Mouse (Mus musculus) Patski (cell line): ENCODE data around the gene Spg20. TPM values are rescaled to one million over a fixed set of nuclear protein-coding genes. Genes with fewer than 3 reads are reported as not detected.

Source experiments
- ATAC-seq: fragments of 100-300 bp; one replicate; pipeline ENCODE4 v1.8.0; 2021
- CTCF ChIA-PET: fragments of 350-600 bp; sonication (Branson Sonifier 250); formaldehyde crosslinking; loops from one replicate; lab custom pipeline; 2022; ENCODE audit warnings: inconsistent platforms; lab: Charles Lee
- POLR2A ChIA-PET: fragments of 350-600 bp; sonication (Branson Sonifier 250); formaldehyde crosslinking; loops from one replicate; lab custom pipeline; 2022; ENCODE audit warnings: antibody characterized with exemption, inconsistent platforms; lab: Charles Lee
- DNase-seq: peaks from one replicate; pipeline ENCODE4 v3.0.0-alpha.2; 2011; ENCODE audit warnings: low read depth, low spot score
- H3K27me3 ChIP-seq: fragments of 371-371 bp; one replicate; pipeline ENCODE4 v1.5.1; 2021
- CTCF ChIP-seq: fragments of 100-300 bp; IDR thresholded peaks from one replicate; pipeline ENCODE4 v1.5.1; 2021
- in situ Hi-C: fragments of 300-500 bp; cut with MboI; formaldehyde crosslinking; loops from 3 replicates; pipeline ENCODE4 v1.11.1; 2018; ENCODE audit warnings: low pct_unique_long_range_greater_than_20kb, mixed read lengths
- polyA plus RNA-seq: library from polyadenylated mRNA; unstranded; gene quantifications from one replicate; pipeline ENCODE4 v1.2.3, GENCODE M21; 2021

Spg20 gene
- polyA plus RNA-seq, 1 experiment from 2014 or later = 69.2 TPM

- CTCF ChIA-PET = interaction anchor here (0.6 to 16.3 kb wide), 57 partner anchors 8 to 341 kb away, joined by 3 to 215 read pairs (median 4); partner anchors contain the start of genes Ccdc169, Dclk1 and Sohlh2
- DNase-seq = peak; percentile 13
- in situ Hi-C loops = loop anchor here (5.0 kb wide), 1 partner anchor 336 kb away; no protein-coding TSS in a partner anchor
- H3K27me3 ChIP-seq = no peaks in the 10 kb centered on the region
- TF ChIP-seq CTCF = peak; percentile 58
- ATAC-seq = no peak
- POLR2A ChIA-PET = interaction anchor here (0.7 to 2.6 kb wide), 3 partner anchors 153 to 202 kb away, joined by 3 to 9 read pairs (median 6); no protein-coding TSS in a partner anchor
These were observed 40.9 kb downstream of the Spg20 start for GRCm38 (mm10) chr3:55152673-55153334.

GRCm38 (mm10) chr3:55154163-55154562, 42.3 kb downstream of the Spg20 start:
- no peaks in the 10 kb centered on the region for H3K27me3 ChIP-seq
- DNase-seq = no peak
- ATAC-seq = no peak
- ChIA-PET POLR2A (interaction anchor here (1.5 to 2.6 kb wide), 2 partner anchors 184 to 200 kb away, joined by 4 to 9 read pairs; no protein-coding TSS in a partner anchor), CTCF (interaction anchor here (1.3 to 16.3 kb wide), 11 partner anchors 14 to 203 kb away, joined by 3 to 215 read pairs (median 11); partner anchors contain the start of genes Ccdc169 and Sohlh2)
- in situ Hi-C loops = loop anchor here (5.0 kb wide), 1 partner anchor 337 kb away; no protein-coding TSS in a partner anchor
- no peak for TF ChIP-seq CTCF

- ATAC-seq = no peak
- in situ Hi-C loops = loop anchor here (5.0 kb wide), 1 partner anchor 200 kb away; no protein-coding TSS in a partner anchor
- no peak for TF ChIP-seq CTCF
- ChIA-PET POLR2A (interaction anchor here (0.5 to 0.9 kb wide), 2 partner anchors 28 to 592 kb away, joined by 3 to 4 read pairs; no protein-coding TSS in a partner anchor), CTCF (interaction anchor here (1.1 to 10.5 kb wide), 3 partner anchors 9 to 200 kb away, joined by 3 to 215 read pairs (median 3); no protein-coding TSS in a partner anchor)
- H3K27me3 ChIP-seq = no peaks in the 10 kb centered on the region
- DNase-seq = no peak
These were observed 45.5 kb downstream of the Spg20 start for GRCm38 (mm10) chr3:55157413-55157812.

- ChIA-PET POLR2A (interaction anchor here (0.5 kb wide), 1 partner anchor 802 kb away, joined by 3 read pairs; no protein-coding TSS in a partner anchor), CTCF (interaction anchor here (0.9 to 2.6 kb wide), 3 partner anchors 9 to 193 kb away, joined by 3 to 12 read pairs (median 3); no protein-coding TSS in a partner anchor)
- DNase-seq (no peak), ATAC-seq (peak; percentile 21)
- TF ChIP-seq CTCF = no peak
- in situ Hi-C loops = no loop called here
- no peaks in the 10 kb centered on the region for H3K27me3 ChIP-seq
These were observed 49.2 kb downstream of the Spg20 start for GRCm38 (mm10) chr3:55161144-55161543.

- POLR2A ChIA-PET = no interaction called here
- in situ Hi-C loops = no loop called here
- no peak for TF ChIP-seq CTCF
These were observed 51.6 kb downstream of the Spg20 start for GRCm38 (mm10) chr3:55163510-55163909.

GRCm38 (mm10) chr3:55172478-55172877, 60.6 kb downstream of the Spg20 start:
- TF ChIP-seq CTCF = no peak
- ChIA-PET CTCF (interaction anchor here (0.5 to 2.8 kb wide), 3 partner anchors 12 to 157 kb away, joined by 3 to 11 read pairs (median 3); no protein-coding TSS in a partner anchor), POLR2A (no interaction called here)
- no peaks in the 10 kb centered on the region for H3K27me3 ChIP-seq
- in situ Hi-C loops = no loop called here
- DNase-seq (no peak), ATAC-seq (no peak)

More at GRCm38 (mm10) chr3:55163510-55163909, 51.6 kb downstream of the Spg20 start:
- CTCF ChIA-PET = interaction anchor here (0.7 kb wide), 1 partner anchor 10 kb away, joined by 3 read pairs; no protein-coding TSS in a partner anchor
- DNase-seq (no peak), ATAC-seq (no peak)
- H3K27me3 ChIP-seq = no peaks in the 10 kb centered on the region

GRCm38 (mm10) chr3:55177271-55177670, 65.4 kb downstream of the Spg20 start:
- ChIA-PET CTCF (interaction anchor here (1.3 kb wide), 1 partner anchor 24 kb away, joined by 3 read pairs; no protein-coding TSS in a partner anchor), POLR2A (no interaction called here)
- H3K27me3 ChIP-seq = no peaks in the 10 kb centered on the region
- no peak for TF ChIP-seq CTCF
- no peak for ATAC-seq
- in situ Hi-C loops = no loop called here
- no peak for DNase-seq

- ATAC-seq = no peak
- ChIA-PET POLR2A (no interaction called here), CTCF (interaction anchor here (1.1 to 4.2 kb wide), 3 partner anchors 8 to 29 kb away, joined by 4 to 17 read pairs (median 8); no protein-coding TSS in a partner anchor)
- H3K27me3 ChIP-seq = no peaks in the 10 kb centered on the region
- no peak for DNase-seq
- in situ Hi-C loops = no loop called here
- no peak for TF ChIP-seq CTCF
These were observed 69.9 kb downstream of the Spg20 start, which contains the start of gene Sohlh2 for GRCm38 (mm10) chr3:55181766-55182165. Gene Sohlh2 (plus strand): TSS chr3:55182028.

Other genes starting within 250 kb of the Spg20 start
- not detected for gene Sertm1, start 196.2 kb upstream of the Spg20 start, polyA plus RNA-seq
- 0.31 TPM for gene Ccna1, start 56.6 kb upstream of the Spg20 start, polyA plus RNA-seq
- 0.10 TPM for gene Ccdc169, start 25.2 kb downstream of the Spg20 start, polyA plus RNA-seq
- not detected for gene Sohlh2, start 69.9 kb downstream of the Spg20 start, polyA plus RNA-seq
- gene Dclk1, start 130.3 kb downstream of the Spg20 start, polyA plus RNA-seq = 16.7 TPM